Mouse (Mus musculus) limb, embryonic 10.5 days (tissue): ENCODE measurements at regions not wholly inside any gene's neighbourhood (a gene's known extent, or its start where the extent isn't known, plus 50 kb on each side); places are given as distances from the start of the nearest gene placed in this dataset.
"Not testable (repeated sequence)": the region's sequence is repeated elsewhere in the genome, so short reads cannot be mapped to it uniquely, and the experiment has no call there.

Experiments
- DNase-seq: peaks from one replicate; pipeline ENCODE4 v3.0.0-alpha.2; 2017; ENCODE audit warnings: low spot score
- H3K27ac ChIP-seq: fragments of 300-500 bp; sonication (generic); 2 replicates; pipeline ENCODE4 v1.5.1; 2016; ENCODE audit warnings: mild to moderate bottlenecking
- H3K27me3 ChIP-seq: fragments of 300-500 bp; sonication (generic); 2 replicates; pipeline ENCODE4 v1.6.1; 2016; ENCODE audit warnings: low read depth, mild to moderate bottlenecking; ENCODE audit not compliant: poor library complexity, severe bottlenecking
- H3K36me3 ChIP-seq: fragments of 300-500 bp; sonication (generic); 2 replicates; pipeline ENCODE4 v1.6.1; 2016; ENCODE audit warnings: mild to moderate bottlenecking, moderate library complexity
- H3K4me1 ChIP-seq: fragments of 300-500 bp; sonication (generic); 2 replicates; pipeline ENCODE4 v1.6.1; 2016
- H3K4me3 ChIP-seq: fragments of 300-500 bp; sonication (generic); 2 replicates; pipeline ENCODE4 v1.5.1; 2016; ENCODE audit warnings: mild to moderate bottlenecking, moderate library complexity
- H3K9me3 ChIP-seq: fragments of 300-500 bp; sonication (generic); replicated peaks from 2 replicates; pipeline ENCODE4 v1.6.1; 2016; ENCODE audit warnings: mild to moderate bottlenecking
- WGBS: fragments of 180-500 bp; shearing (Covaris S2); methylation state at CpG from one replicate; pipeline ENCODE4 v1.1.7; 2016; 5-methylcytosine and 5-hydroxymethylcytosine counted together

DNA sequence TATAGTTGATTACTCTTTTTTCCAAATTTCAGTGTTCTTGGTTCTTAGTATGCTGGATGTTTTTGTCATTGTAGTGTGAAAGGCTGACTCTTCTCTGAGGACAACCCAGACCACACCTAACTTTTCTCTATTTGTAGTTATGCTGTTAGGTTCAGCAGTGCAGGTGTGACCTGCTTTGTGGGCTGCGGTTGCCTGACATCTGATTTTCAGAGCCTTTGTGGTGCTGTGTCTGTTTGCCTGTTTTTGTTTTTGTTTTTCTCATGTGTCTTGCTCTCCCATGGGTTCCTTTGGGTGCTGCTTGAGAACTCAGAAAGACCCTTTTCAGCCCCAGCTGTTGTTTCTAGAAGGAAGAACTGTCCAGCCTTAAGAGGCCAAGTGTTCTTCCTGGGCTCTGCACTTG lies 52.0 kb upstream of the Trpm1 start:
- Histone ChIP-seq H3K27me3 (no peaks in the 10 kb centered on the region), H3K36me3 (no peaks in the 10 kb centered on the region), H3K4me1 (no peaks in the 10 kb centered on the region), H3K4me3 (no peak overlapping the region), H3K9me3 (no peaks in the 10 kb centered on the region), H3K27ac (no peak overlapping the region)
- DNase-seq, result no peak
- WGBS, result 91% methylated on average over 1 of the region's 1 CpGs

DNA sequence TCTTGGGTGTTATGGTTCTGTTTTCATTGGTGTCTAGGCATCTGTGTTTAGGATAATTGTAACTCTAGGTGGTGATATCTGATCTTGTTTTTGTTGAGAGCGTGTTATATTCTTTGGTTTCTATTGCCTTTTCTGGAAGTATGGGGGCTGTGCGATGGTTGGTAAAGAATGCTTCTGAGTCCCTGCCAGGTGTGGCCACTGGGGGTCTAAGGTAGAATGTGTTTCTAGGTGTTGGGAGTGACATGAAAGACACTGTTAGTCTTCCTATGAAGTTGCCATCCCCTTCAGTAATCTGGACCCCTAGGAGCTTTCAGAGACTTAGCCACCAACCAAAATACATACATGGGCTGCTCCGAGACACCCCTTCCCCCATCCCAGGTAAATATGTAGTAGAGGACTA lies 54.0 kb upstream of the Trpm1 start:
- H3K4me1 ChIP-seq, result no peaks in the 10 kb centered on the region
- no peaks in the 10 kb centered on the region for H3K36me3 ChIP-seq
- no peak for DNase-seq
- WGBS, result 89% methylated on average over 3 of the region's 3 CpGs
- no peak overlapping the region for H3K4me3 ChIP-seq
- H3K9me3 ChIP-seq, result no peaks in the 10 kb centered on the region
- no peak overlapping the region for H3K27ac ChIP-seq
- H3K27me3 ChIP-seq, result no peaks in the 10 kb centered on the region

DNA sequence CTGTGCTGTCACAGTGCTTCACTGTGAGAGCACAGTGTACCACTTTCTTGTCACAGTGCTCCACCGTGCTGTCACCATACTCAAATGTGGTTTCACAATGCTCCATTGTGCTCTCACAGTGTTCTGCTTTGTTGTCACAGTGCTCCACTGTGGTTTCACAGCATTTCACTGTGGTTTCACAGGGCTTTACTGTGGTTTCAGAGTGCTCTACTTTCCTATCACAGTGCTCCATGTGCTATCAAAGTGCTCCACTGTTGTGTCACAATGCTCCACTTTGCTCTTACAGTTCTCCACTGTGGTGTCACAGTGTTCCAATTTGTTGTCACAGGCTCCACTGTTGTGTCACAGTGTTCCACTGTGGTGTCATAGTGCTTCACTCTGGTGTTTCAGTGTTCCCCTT lies 63.6 kb upstream of the Trpm1 start:
- H3K4me3 ChIP-seq, result no peak overlapping the region
- no peaks in the 10 kb centered on the region for H3K27me3 ChIP-seq
- no peaks in the 10 kb centered on the region for H3K4me1 ChIP-seq
- H3K9me3 ChIP-seq, result no peaks in the 10 kb centered on the region
- no peak overlapping the region for H3K27ac ChIP-seq
- 85% methylated on average over 1 of the region's 1 CpGs for WGBS
- DNase-seq, result no peak
- H3K36me3 ChIP-seq, result no peaks in the 10 kb centered on the region

DNA sequence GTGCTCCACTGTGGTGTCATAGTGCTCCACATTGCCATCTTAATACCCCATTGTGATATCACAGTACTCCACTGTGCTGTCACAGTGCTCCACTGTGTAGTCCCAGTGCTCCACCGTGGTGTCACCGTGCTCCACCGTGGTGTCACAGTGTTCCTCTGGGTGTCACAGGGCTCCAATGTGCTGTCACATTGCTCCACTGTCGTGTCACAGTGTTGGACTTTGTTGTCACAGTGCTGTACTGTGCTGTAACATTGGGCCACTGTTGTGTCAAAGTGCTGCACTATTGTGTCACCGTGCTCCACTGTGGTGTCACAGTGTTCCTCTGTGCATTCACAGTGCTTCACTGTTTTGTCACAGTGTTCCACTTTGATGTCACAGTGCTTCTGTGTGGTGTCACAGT lies 64.6 kb upstream of the Trpm1 start:
- H3K4me3 ChIP-seq, result no peak overlapping the region
- WGBS, result 91% methylated on average over 5 of the region's 5 CpGs
- H3K9me3 ChIP-seq, result no peaks in the 10 kb centered on the region
- H3K4me1 ChIP-seq, result no peaks in the 10 kb centered on the region
- no peaks in the 10 kb centered on the region for H3K36me3 ChIP-seq
- no peaks in the 10 kb centered on the region for H3K27me3 ChIP-seq
- H3K27ac ChIP-seq, result no peak overlapping the region
- DNase-seq, result peak; percentile 17

DNA sequence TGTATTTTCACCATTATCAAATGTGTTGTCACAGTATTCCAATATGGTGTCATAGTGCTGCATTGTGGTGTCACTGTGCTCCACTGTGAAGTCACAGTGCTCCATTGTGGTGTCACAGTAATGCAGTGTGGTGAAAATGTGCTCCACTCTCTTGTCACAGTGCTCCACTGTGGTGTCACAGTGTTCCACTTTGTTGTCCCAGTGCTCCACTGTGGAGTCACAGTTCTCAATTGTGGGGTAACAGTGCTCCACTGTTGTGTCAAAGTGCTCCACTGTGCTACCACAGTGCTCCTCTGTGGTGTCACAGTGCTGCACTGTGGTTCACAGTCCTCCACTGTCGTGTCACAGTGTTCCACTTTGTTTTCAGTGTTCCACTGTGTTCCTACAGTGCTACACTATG lies 69.7 kb upstream of the Trpm1 start:
- H3K27ac ChIP-seq, DNase-seq: not testable (repeated sequence)
- 68% methylated on average over 1 of the region's 1 CpGs for WGBS

DNA sequence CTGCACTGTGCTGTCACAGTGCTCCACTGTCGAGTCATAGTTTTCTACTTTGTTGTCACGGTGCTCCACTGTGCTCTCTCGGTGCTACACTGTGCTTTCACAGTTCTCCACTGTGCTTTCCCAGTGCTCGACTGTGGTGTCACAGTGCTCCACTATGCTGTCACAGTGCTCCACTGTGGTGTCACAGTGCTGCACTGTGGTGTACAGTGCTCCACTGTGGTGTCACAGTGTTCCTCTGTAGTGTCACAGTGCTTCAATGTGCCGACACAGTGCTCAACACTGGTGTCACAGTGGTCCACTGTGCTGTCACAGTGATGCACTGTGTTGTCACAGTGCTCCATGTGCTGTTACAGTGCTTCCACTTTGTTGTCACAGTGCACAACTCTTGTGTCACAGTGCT lies 71.0 kb upstream of the Trpm1 start:
- Histone ChIP-seq H3K27ac (no peak overlapping the region), H3K9me3 (no peaks in the 10 kb centered on the region), H3K4me1 (no peaks in the 10 kb centered on the region), H3K4me3 (no peak overlapping the region), H3K36me3 (no peaks in the 10 kb centered on the region), H3K27me3 (no peaks in the 10 kb centered on the region)
- DNase-seq, result no peak
- 84% methylated on average over 5 of the region's 5 CpGs for WGBS

More for the DNA sequence above, 69.7 kb upstream of the Trpm1 start:
- H3K4me3 ChIP-seq, H3K27me3 ChIP-seq, H3K4me1 ChIP-seq, H3K9me3 ChIP-seq, H3K36me3 ChIP-seq: not testable (repeated sequence)

DNA sequence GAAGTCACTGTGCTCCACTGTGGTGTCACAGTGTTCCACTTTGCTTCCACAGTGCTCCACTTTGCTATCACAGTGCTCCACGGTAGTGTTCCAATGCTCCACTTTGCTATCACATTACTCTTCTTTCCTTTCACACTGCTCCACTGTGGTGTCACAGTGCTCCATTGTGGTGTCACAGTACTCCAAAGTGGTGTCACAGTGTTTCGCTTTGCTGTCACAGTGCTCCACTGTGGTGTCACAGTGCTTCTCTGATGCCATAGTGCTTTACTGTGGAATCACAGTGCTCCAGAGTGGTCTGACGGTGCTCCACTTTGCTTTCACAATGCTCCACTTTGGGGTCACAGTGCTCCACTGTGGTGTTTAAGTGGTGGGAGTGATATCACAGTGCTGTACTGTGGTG lies 71.4 kb upstream of the Trpm1 start:
- Histone ChIP-seq H3K4me3 (no peak overlapping the region), H3K4me1 (no peaks in the 10 kb centered on the region), H3K9me3 (no peaks in the 10 kb centered on the region), H3K36me3 (no peaks in the 10 kb centered on the region), H3K27me3 (no peaks in the 10 kb centered on the region), H3K27ac (no peak overlapping the region)
- DNase-seq, result no peak
- WGBS, result 85% methylated on average over 3 of the region's 3 CpGs

DNA sequence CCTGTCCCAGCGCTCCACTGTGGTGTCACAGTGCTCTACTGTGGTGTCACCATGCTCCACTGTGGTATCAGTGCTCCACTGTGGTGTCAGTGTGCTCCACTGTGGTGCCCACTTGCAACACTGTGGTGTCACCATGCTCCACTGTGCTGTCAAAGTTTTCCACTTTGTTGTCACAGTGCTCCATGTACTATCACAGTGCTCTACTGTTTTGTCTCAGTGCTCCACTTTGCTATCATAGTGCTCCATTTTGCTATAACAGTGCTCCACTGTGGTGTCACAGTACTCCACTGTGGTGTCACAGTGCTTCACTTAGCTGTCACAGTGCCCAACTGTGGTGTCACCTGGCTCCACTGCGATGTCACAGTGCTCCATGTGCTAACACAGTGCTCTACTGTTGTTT lies 72.0 kb upstream of the Trpm1 start:
- Histone ChIP-seq H3K4me3 (no peak overlapping the region), H3K4me1 (no peaks in the 10 kb centered on the region), H3K36me3 (no peaks in the 10 kb centered on the region), H3K27ac (no peak overlapping the region), H3K9me3 (no peaks in the 10 kb centered on the region), H3K27me3 (no peaks in the 10 kb centered on the region)
- no peak for DNase-seq
- WGBS, result 74% methylated on average over 2 of the region's 2 CpGs

DNA sequence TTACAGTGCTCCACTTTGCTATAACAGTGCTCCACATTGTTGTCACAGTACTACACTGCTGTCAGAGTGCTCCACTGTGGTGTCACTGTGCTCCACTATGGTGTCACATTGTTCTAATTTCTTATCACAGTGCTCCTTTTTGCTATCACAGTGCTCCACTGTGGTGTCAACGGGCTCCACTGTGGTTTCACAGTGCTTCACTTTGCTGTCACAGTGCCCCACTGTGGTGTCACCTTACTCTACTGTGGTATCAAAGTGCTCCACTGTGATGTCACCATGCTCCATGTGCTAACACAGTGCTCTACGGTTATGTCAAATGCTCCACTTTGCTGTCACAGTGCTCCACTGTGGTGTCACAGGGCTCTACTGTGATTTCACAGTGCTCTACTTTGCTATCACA lies 72.6 kb upstream of the Trpm1 start:
- Histone ChIP-seq H3K4me1 (no peaks in the 10 kb centered on the region), H3K27ac (no peak overlapping the region), H3K4me3 (no peak overlapping the region), H3K9me3 (no peaks in the 10 kb centered on the region), H3K27me3 (no peaks in the 10 kb centered on the region), H3K36me3 (no peaks in the 10 kb centered on the region)
- 90% methylated on average over 2 of the region's 2 CpGs for WGBS
- no peak for DNase-seq

DNA sequence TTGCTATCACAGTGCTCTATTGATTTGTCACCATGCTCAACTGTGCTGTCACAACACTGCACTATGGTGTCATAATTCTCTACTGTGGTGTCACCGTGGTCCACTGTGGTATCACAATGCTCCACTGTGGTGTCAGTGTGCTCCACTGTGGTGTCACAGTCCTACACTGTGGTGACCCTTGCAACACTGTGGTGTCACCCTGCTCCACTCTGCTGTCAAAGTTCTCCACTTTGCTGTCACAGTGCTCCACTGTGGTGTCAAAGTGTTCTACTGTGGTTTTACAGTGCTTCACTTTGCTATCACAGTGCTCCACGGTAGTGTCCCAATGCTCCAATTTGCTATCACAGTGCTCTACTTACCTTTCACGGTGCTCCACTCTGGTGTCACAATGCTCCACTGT lies 74.3 kb upstream of the Trpm1 start:
- Histone ChIP-seq H3K36me3 (no peaks in the 10 kb centered on the region), H3K27ac (no peak overlapping the region), H3K27me3 (no peaks in the 10 kb centered on the region), H3K4me3 (no peak overlapping the region), H3K9me3 (no peaks in the 10 kb centered on the region), H3K4me1 (no peaks in the 10 kb centered on the region)
- 90% methylated on average over 3 of the region's 3 CpGs for WGBS
- DNase-seq, result peak; percentile 17

DNA sequence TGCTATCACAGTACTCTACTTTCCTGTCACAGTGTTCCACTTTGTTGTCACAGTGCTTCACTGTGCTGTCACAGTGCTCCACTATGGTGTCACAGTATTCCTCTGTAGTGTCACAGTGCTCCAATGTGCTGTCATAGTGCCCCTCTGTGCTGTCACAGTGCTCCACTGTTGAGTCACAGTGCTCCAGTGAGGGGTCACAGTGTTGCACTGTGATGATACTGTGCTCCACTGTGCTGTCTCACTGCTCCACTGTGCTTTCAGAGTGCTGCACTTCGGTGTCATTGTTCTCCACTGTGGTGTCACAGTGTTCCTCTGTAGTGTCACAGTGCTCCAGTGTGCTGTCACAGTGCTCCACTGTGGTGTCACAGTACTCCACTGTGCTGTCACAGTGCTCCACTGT lies 75.0 kb upstream of the Trpm1 start:
- DNase-seq, result peak; percentile 8
- no peak overlapping the region for H3K4me3 ChIP-seq
- H3K27me3 ChIP-seq, result no peaks in the 10 kb centered on the region
- no peaks in the 10 kb centered on the region for H3K4me1 ChIP-seq
- H3K27ac ChIP-seq, result no peak overlapping the region
- 87% methylated on average over 1 of the region's 1 CpGs for WGBS
- H3K36me3 ChIP-seq, result no peaks in the 10 kb centered on the region
- H3K9me3 ChIP-seq, result no peaks in the 10 kb centered on the region

DNA sequence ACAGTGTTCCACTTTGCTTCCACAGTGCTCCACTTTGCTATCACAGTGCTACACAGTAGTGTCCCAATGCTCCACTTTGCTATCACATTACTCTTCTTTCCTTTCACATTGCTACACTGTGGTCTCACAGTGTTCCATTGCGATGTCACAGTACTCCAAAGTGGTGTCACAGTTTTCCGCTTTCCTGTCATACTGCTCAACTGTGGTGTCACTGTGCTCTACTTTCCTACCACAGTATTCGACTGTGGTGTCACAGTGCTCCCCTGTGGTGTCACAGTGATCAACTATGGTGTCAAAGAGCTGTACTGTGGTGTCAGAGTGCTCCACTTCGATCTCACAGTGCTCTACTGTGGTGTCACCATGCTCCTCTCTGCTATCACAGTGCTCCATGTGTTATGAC lies 76.1 kb upstream of the Trpm1 start:
- Histone ChIP-seq H3K36me3 (no peaks in the 10 kb centered on the region), H3K4me3 (no peak overlapping the region), H3K9me3 (no peaks in the 10 kb centered on the region), H3K27me3 (no peaks in the 10 kb centered on the region), H3K4me1 (no peaks in the 10 kb centered on the region), H3K27ac (no peak overlapping the region)
- peak; percentile 20 for DNase-seq
- WGBS, result 80% methylated on average over 4 of the region's 4 CpGs

DNA sequence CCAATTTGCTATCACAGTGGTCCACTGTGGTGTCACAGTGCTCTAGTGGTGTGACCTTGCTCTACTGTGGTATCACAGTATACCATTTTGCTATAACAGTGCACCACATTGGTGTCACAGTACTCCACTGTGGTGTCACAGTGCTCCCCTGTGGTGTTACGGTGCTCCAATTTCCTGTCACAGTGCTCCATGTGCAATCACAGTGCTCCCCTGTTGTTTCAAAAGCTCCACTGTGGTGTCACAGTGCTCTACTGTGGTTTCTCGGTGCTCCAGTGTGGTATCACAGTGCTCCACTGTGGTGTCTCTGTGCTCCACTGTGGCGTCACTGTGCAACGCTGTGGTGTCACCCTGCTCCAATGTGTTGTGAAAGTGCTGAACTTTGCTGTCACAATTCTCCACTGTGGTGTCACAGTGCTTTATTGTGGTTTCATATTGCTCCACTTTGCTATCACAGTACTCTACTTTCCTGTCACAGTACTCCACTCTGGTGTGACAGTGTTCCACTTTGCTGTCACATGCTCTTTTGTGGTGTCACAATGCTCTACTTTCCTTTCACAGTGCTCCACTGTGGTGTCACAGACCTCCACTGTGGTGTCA lies 76.8 kb upstream of the Trpm1 start:
- H3K4me1 ChIP-seq, result no peaks in the 10 kb centered on the region
- 93% methylated on average over 4 of the region's 4 CpGs for WGBS
- no peaks in the 10 kb centered on the region for H3K27me3 ChIP-seq
- no peaks in the 10 kb centered on the region for H3K9me3 ChIP-seq
- H3K27ac ChIP-seq, result no peak overlapping the region
- no peaks in the 10 kb centered on the region for H3K36me3 ChIP-seq
- no peak for DNase-seq
- H3K4me3 ChIP-seq, result no peak overlapping the region

DNA sequence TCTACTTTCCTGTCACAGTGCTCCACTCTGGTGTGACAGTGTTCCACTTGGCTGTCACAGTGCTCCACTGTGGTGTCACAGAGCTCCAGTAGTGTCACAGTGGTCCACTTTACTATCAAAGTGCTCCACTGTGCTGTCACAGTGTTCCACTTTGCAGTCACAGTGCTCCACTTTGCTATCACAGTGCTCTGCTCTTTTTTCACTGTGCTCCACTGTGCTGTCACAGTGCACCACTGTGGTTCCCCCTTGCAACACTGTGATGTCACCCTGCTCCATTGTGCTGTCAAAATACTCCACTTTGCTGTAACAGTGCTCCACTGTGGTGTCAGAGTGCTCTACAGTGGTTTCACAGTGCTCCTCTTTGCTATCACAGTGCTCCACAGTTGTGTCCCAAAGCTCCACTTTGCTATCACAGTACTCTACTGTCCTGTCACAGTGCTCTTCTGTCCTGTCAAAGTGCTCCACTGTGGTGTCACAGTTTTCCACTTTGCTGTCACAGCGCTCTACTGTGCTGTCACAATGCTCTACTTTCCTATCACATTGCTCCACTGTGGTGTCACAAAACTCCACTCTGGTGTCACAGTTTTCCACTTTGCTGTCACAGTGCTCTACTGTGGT lies 77.8 kb upstream of the Trpm1 start:
- Histone ChIP-seq H3K4me3 (no peak overlapping the region), H3K36me3 (no peaks in the 10 kb centered on the region), H3K27ac (no peak overlapping the region), H3K4me1 (no peaks in the 10 kb centered on the region), H3K9me3 (no peaks in the 10 kb centered on the region), H3K27me3 (no peaks in the 10 kb centered on the region)
- DNase-seq, result no peak
- WGBS, result 86% methylated on average over 1 of the region's 1 CpGs
